Mouse (Mus musculus) MEL (cell line): ENCODE results near the gene Med24.

ENCODE experiments used
- BHLHE40 ChIP-seq: IDR thresholded peaks from 2 replicates; pipeline ENCODE4 v1.6.1; 2012; ENCODE audit warnings: low read depth, mild to moderate bottlenecking, inconsistent platforms, low read length, improper control_type of control experiment, borderline replicate concordance
- CTCF ChIP-seq, 3 experiments: IDR thresholded peaks in 2 of 3; conservative IDR thresholded peaks in 1 of 3; 2 replicates each; pipeline ENCODE4 v1.5.1; 2011 to 2012; ENCODE audit warnings: low read length in 3 of 3, low read depth in 2 of 3, mild to moderate bottlenecking in 2 of 3, improper control_type of control experiment in 1 of 3, inconsistent platforms in 1 of 3, mixed read lengths in 1 of 3, moderate library complexity in 1 of 3; ENCODE audit not compliant: control insufficient read depth in 1 of 3, insufficient read depth in 1 of 3, poor library complexity in 1 of 3, severe bottlenecking in 1 of 3
- E2F4 ChIP-seq: IDR thresholded peaks from 2 replicates; pipeline ENCODE4 v1.6.1; 2011; ENCODE audit warnings: low read depth, low read length, improper control_type of control experiment, borderline replicate concordance
- GATA1 ChIP-seq: IDR thresholded peaks from 2 replicates; pipeline ENCODE4 v1.6.1; 2011; ENCODE audit warnings: low read depth, low read length, improper control_type of control experiment
- MAX ChIP-seq: IDR thresholded peaks from 2 replicates; pipeline ENCODE4 v1.6.1; 2011; ENCODE audit warnings: low read length, improper control_type of control experiment
- POLR2A ChIP-seq, 2 experiments: IDR thresholded peaks; 2 replicates each; pipeline ENCODE4 v1.6.1; 2011 to 2012; ENCODE audit warnings: low read length in 2 of 2, mild to moderate bottlenecking in 2 of 2, control low read depth in 1 of 2, improper control_type of control experiment in 1 of 2, low read depth in 1 of 2, moderate library complexity in 1 of 2; ENCODE audit not compliant: control insufficient read depth in 1 of 2, insufficient read depth in 1 of 2, poor library complexity in 1 of 2
- SIN3A ChIP-seq: IDR thresholded peaks from 2 replicates; pipeline ENCODE4 v1.6.1; 2012; ENCODE audit warnings: low read length, improper control_type of control experiment, inconsistent platforms
- USF1 ChIP-seq: IDR thresholded peaks from 2 replicates; pipeline ENCODE4 v1.6.1; 2014; ENCODE audit warnings: low read depth, mild to moderate bottlenecking, inconsistent platforms, low read length, improper control_type of control experiment, moderate library complexity
- ZNF384 ChIP-seq: IDR thresholded peaks from 2 replicates; pipeline ENCODE4 v1.6.1; 2012; ENCODE audit warnings: low read depth, mild to moderate bottlenecking, inconsistent platforms, low read length, improper control_type of control experiment

GRCm38 (mm10) chr11:98702323-98702722 lies 26.9 kb downstream of the Med24 start:
- no peak for TF ChIP-seq CTCF (IDR thresholded peaks at IDR 0.05 in 2 of 3, conservative IDR thresholded peaks at IDR 0.05 in 1 of 3; ENCODE audit: control insufficient read depth in 1 of 3, insufficient read depth in 1 of 3, low read depth in 2 of 3, low read length in 3 of 3, poor library complexity in 1 of 3, severe bottlenecking in 1 of 3)
- no peak for TF ChIP-seq SIN3A
- no peak for TF ChIP-seq POLR2A (IDR thresholded peaks at IDR 0.05; ENCODE audit: control insufficient read depth in 1 of 2, insufficient read depth in 1 of 2, low read depth in 1 of 2, low read length in 2 of 2, poor library complexity in 1 of 2)
- no peak for TF ChIP-seq ZNF384
- no peak for TF ChIP-seq GATA1
- TF ChIP-seq USF1 = no peak
- no peak for TF ChIP-seq MAX
- no peak for TF ChIP-seq E2F4
- no peak for TF ChIP-seq BHLHE40
